Mouse (Mus musculus): ENCODE results near the gene Krt39.

Gene Krt39

GRCm38 (mm10) chr11:99473433-99473832 is 47.7 kb downstream of the Krt39 start:
- ATAC-seq (ENCODE audit: insufficient number of reproducible peaks, low FRiP score, low TSS enrichment), result no peak

DNA sequence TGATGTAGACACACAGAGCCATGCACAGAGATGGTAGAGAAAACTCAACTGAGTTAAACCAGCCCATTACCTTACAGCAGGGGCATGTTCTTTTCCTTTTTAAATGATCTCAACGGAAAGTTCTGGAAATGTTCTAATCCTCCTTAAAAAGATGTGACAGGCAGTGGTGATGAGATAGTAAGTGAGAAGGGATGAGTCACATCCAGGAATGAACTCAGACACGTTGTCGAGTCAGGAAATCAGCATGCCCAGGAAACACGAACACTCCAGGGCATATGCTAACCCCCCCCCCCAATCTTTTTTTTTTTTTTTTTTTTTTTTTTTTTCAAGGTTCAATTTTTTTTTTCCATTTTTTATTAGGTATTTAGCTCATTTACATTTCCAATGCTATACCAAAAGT is 48.7 kb downstream of the Krt39 start:
- ATAC-seq (ENCODE audit: insufficient number of reproducible peaks, low FRiP score, low TSS enrichment), result no peak

GRCm38 (mm10) chr11:99471946-99472345 is 49.2 kb downstream of the Krt39 start:
- no peak for ATAC-seq (ENCODE audit: insufficient number of reproducible peaks, low FRiP score, low TSS enrichment)

DNA sequence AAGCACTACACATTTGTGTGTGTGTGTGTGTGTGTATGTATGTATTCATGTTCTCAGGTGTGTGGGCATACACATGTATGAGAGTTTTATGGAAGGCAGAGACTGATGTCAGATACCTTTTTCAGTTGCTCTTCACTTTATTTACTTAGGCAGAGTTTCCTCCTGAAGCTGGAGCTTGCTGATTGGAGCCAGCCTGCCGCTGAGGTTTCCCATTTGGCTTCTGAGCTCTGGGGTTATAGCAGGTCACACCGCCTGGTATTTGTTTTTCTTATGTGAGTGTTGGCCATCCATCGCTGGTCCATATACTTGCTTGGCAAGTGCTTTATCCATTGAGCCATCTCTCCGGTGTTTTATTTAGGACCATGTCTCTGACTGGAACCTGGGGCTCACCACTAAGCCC is 51.9 kb downstream of the Krt39 start:
- no peak for ATAC-seq (ENCODE audit: insufficient number of reproducible peaks, low FRiP score, low TSS enrichment)

DNA sequence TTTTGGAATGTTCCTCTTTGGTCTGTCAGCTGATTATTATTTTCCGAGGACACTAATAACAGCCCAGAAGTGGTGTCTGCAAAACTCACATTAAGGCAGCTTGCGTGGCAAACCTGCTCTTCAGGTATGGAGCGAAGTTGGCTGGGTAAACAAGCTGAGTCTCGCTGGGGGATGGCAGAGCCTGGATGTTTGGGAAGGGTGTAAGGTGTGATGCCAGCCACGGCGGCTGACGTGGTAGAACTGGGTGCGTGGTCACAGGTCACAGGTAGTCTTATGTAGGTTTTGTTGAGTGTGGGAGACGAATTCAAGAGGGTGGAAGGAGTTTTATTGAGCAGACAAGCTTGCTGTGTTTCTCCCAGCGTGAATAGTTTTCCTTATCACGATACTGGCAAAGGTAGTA is 52.6 kb downstream of the Krt39 start:
- ATAC-seq (ENCODE audit: insufficient number of reproducible peaks, low FRiP score, low TSS enrichment), result no peak

DNA sequence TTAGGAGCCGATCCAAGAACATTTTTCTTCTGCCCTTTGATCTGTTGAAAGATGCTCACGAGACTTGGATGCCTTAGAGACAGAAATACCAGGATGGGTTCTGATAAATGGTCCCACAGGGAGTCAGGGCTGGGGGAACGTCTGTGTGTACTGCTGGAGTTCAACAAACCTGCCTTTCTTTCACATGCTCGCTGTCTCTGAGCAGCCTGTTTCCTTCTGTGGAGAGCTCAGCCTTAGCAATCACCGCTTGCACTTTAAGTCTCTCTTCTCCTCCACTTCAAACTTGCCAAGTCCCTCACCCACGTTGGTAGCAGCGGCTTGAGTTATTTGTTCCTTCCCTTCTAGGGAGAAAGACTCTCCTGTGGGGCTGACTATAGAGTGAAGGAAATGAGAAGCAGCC is 54.8 kb downstream of the Krt39 start:
- ATAC-seq (ENCODE audit: insufficient number of reproducible peaks, low FRiP score, low TSS enrichment), result no peak

GRCm38 (mm10) chr11:99464836-99465235 is 56.3 kb downstream of the Krt39 start:
- ATAC-seq (ENCODE audit: insufficient number of reproducible peaks, low FRiP score, low TSS enrichment), result no peak

Measured in cerebellum, adult (tissue).